ENCODE assay signal across 19 mouse cellular contexts in the genomic region with DNA sequence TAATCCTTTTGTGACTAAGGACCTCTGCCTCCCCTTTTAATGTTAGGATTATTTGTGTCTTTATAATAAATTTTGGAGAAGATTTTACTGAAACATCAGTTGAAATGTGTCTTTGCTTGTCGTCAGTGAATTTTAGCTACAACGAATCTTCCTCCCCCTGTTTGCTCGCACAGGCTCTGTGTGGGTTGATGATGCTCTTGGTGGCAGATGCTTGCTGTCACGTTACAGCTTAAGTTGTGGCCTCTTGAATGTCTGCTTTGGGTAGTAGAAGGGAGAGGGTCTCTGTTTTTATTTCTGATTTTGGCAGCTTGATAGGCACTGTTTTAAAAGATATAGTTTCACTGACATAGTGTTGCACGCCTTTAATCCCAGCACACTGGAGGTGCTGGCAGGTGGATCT. TPM values are rescaled to one million over a fixed set of nuclear protein-coding genes. Genes with fewer than 3 reads are reported as not detected.
DNase-seq lines count a peak whose midpoint lies in the region; ATAC-seq and TF ChIP-seq lines count a peak whose summit lies in the region.
"Had no signal": no experiment of that assay in that cellular context is flagged by ENCODE, and none has a peak within 500 bp of the region (broad histone marks: within the 10 kb centered on the region; RNA-seq: fewer than 3 reads in every experiment).

No protein-coding gene starts in this region.

- TF ChIP-seq EP300 in liver, postnatal 0 days (IDR thresholded peaks at IDR 0.05; ENCODE audit: low read depth): no peak

- 59% methylated on average over 5 of the region's 5 CpGs for WGBS in liver, postnatal 0 days (ENCODE audit: insufficient replicate concordance)

- peaks cover 11% of the 10 kb centered on the region for H3K4me1 ChIP-seq in liver, postnatal 0 days (ENCODE audit: insufficient read depth)

- no peak for TF ChIP-seq CTCF in gastrocnemius, adult 2 months (IDR thresholded peaks at IDR 0.05)
- no peak for TF ChIP-seq CTCF in liver, postnatal 0 days (IDR thresholded peaks at IDR 0.05; ENCODE audit: low read depth)

- intact Hi-C loops in gastrocnemius, adult 2 months (cut with DNase I): no loop called here

- H3K9me3 ChIP-seq in liver, postnatal 0 days (ENCODE audit: low read length): no peaks in the 10 kb centered on the region
- H3K9me3 ChIP-seq: embryonic facial prominence, embryonic 10.5 days; forebrain, embryonic 13.5 days; heart, embryonic 12.5 days; hindbrain, embryonic 15.5 days had no signal

- H3K9ac ChIP-seq in liver, postnatal 0 days (replicated peaks): peak overlapping the region; percentile 54
- H3K9ac ChIP-seq: forebrain, embryonic 13.5 days; forebrain, postnatal 0 days; heart, embryonic 12.5 days; hindbrain, embryonic 15.5 days had no signal

- no peak overlapping the region for H3K27ac ChIP-seq in gastrocnemius, adult 2 months
- peak overlapping the region; percentile 71 for H3K27ac ChIP-seq in liver, postnatal 0 days (ENCODE audit: low read depth)
- H3K27ac ChIP-seq: embryonic facial prominence, embryonic 10.5 days; forebrain, embryonic 13.5 days; hindbrain, embryonic 15.5 days had no signal

- no peak for ATAC-seq in liver, postnatal 0 days
- ATAC-seq: activated CD4-positive, CD25-positive, alpha-beta regulatory T cell, adult 4 months; forebrain, embryonic 13.5 days; forebrain, postnatal 0 days; Patski had no signal

- peaks cover 26% of the 10 kb centered on the region for H3K27me3 ChIP-seq in liver, postnatal 0 days (ENCODE audit: insufficient read depth, low read length)
- H3K27me3 ChIP-seq: Patski had no signal

- peak overlapping the region; percentile 62 for H3K4me2 ChIP-seq in liver, postnatal 0 days (ENCODE audit: low read depth, low read length)
- H3K4me2 ChIP-seq: forebrain, embryonic 13.5 days; heart, embryonic 12.5 days; hindbrain, embryonic 15.5 days had no signal

- H3K36me3 ChIP-seq in liver, postnatal 0 days (replicated peaks; ENCODE audit: insufficient read depth, low read length): no peaks in the 10 kb centered on the region
- H3K36me3 ChIP-seq: embryonic facial prominence, embryonic 10.5 days; heart, embryonic 12.5 days; hindbrain, embryonic 15.5 days had no signal

- peak overlapping the region; percentile 21 for H3K4me3 ChIP-seq in gastrocnemius, adult 2 months
- H3K4me3 ChIP-seq in liver, postnatal 0 days (ENCODE audit: low read depth, low read length): peak overlapping the region; percentile 30
- H3K4me3 ChIP-seq: embryonic facial prominence, embryonic 10.5 days; forebrain, embryonic 13.5 days; heart, embryonic 12.5 days; hindbrain, embryonic 15.5 days had no signal

- no peak for DNase-seq in gastrocnemius, adult 2 months
- DNase-seq in gastrocnemius, adult 8-10 months (ENCODE audit: low spot score in 2 of 2): no peak
- DNase-seq in layer of hippocampus, adult 9-10 months (ENCODE audit: low spot score): peak; percentile 29
- DNase-seq in layer of hippocampus, postnatal 36 days: no peak
- no peak for DNase-seq in liver, postnatal 0 days
- no peak for DNase-seq in liver
- DNase-seq in kidney, adult 18-20 months: no peak
- DNase-seq: adrenal gland, postnatal 14 days; cerebellum, adult 2 months; cerebellum, postnatal 10 days; forebrain, postnatal 0 days; gastrocnemius, postnatal 14 days had no signal

RNA-seq across cellular contexts. Expression of a gene that starts 4.2 kb away (rescaled TPM):
- 10 to 100 TPM; 15.4 to 47.2 TPM for total RNA-seq in gastrocnemius, adult 2 months (2021)
- 10 to 100 TPM; 10.5 to 19.6 (median 14.7) TPM for total RNA-seq in gastrocnemius, adult 8-10 months (2022)
- 1 to 10 TPM; 3.9 to 4.9 TPM for total RNA-seq in layer of hippocampus, postnatal 36 days (2021)
- polyA plus RNA-seq in liver, postnatal 0 days (2015; fragmentation: Nextera tagmentation; extraction: Ambion mirVana): 169 and 185 TPM in 2 replicates
- total RNA-seq: CH12.LX had no signal
